Mouse (Mus musculus): Measurements from ENCODE around the gene Trpt1.
A peak's percentile ranks its signal among the peaks of the same experiment; 100 is the strongest.

DNA sequence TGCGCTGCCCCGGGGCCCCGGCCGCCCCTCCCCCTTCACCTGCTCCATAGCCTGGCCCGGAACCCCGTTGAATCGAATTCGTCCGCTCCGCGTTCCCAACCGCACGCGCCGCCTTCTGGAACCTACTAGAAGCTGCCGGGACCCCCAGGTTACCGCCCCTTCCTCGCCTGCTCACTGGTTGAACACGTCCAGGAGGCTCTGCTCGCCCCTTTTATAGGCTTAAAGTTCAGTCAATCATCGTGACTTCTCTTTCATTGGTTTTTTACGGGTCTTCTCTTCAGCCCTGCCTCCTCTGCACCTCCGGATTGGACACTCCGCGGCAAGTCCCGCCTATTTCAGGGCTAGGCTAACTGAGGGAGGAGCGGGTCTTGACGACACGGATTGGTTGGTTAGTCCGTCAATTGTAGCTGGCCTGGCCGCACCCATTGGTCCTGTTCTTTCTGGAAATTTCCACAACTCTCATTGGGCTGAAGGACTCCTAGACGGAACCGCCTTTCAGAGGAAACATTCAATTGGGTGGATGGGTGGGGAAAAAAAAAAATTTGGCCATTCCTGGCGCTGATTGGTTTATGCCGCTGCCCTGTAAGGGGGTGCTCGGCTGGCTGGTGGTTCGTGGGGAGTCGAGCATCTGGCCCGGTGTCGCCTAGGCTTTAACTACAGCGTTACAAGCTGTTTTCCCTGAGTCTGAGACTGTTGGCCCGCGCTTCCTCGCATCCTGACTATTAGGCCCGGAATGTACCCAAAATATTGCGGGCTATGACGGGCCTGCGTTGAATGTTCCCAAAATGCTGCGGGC is 44.1 kb downstream of the Trpt1 start, which contains the start of gene Stip1:
- TF ChIP-seq CTCF (IDR thresholded peaks at IDR 0.05) (peak; percentile 67), EP300 (IDR thresholded peaks at IDR 0.05) (peak; percentile 85)

All from lung, postnatal 0 days (tissue).